Mouse (Mus musculus) lung, adult 2 months (tissue): Measurements from ENCODE around the gene Mafb.

Experiments used
- CTCF ChIP-seq: fragments of 200-500 bp; IDR thresholded peaks from 2 replicates; pipeline ENCODE4 v1.5.1; 2011; ENCODE audit warnings: mild to moderate bottlenecking, low read length, control low read depth; ENCODE audit not compliant: insufficient read depth
- POLR2A ChIP-seq: fragments of 200-500 bp; IDR thresholded peaks from 2 replicates; pipeline ENCODE4 v1.6.1; 2011; ENCODE audit warnings: low read depth, mild to moderate bottlenecking, control low read depth, low read length, borderline replicate concordance; ENCODE audit errors: extremely low read depth

- TF ChIP-seq CTCF (peak; percentile 56), POLR2A (no peak)
Measured at GRCm38 (mm10) chr2:160356132-160356531, 10.7 kb downstream of the Mafb start.
